Mouse (Mus musculus) embryonic facial prominence, embryonic 14.5 days (tissue): Measurements from ENCODE around the gene Rgl2. TPM values are rescaled to one million over a fixed set of nuclear protein-coding genes. Genes with fewer than 3 reads are reported as not detected.

Experiments used
- ATAC-seq: fragments of 200-750 bp; cut with Nextera tagmentation; 2 replicates; pipeline ENCODE4 v1.8.0; 2017; ENCODE audit warnings: low read depth, moderate number of reproducible peaks, moderate TSS enrichment
- DNase-seq: peaks from one replicate; pipeline ENCODE4 v3.0.0-alpha.2; 2015; ENCODE audit warnings: low spot score
- H3K27ac ChIP-seq: fragments of 300-500 bp; sonication (generic); replicated peaks from 2 replicates; pipeline ENCODE4 v1.5.1; 2014; ENCODE audit warnings: low read depth, mild to moderate bottlenecking, low read length, moderate library complexity
- H3K27me3 ChIP-seq: fragments of 300-500 bp; sonication (generic); replicated peaks from 2 replicates; pipeline ENCODE4 v1.6.1; 2014; ENCODE audit warnings: low read length; ENCODE audit not compliant: control insufficient read depth, insufficient read depth
- H3K36me3 ChIP-seq: fragments of 300-500 bp; sonication (generic); 2 replicates; pipeline ENCODE4 v1.6.1; 2014; ENCODE audit warnings: low read length, mixed read lengths; ENCODE audit not compliant: control insufficient read depth, insufficient read depth
- H3K4me1 ChIP-seq: fragments of 300-500 bp; sonication (generic); 2 replicates; pipeline ENCODE4 v1.6.1; 2014; ENCODE audit warnings: antibody characterized with exemption, low read length; ENCODE audit not compliant: control insufficient read depth, insufficient read depth
- H3K4me2 ChIP-seq: fragments of 300-500 bp; sonication (generic); 2 replicates; pipeline ENCODE4 v1.6.1; 2014; ENCODE audit warnings: low read depth, mild to moderate bottlenecking, low read length, moderate library complexity, mixed read lengths
- H3K4me3 ChIP-seq: fragments of 300-500 bp; sonication (generic); 2 replicates; pipeline ENCODE4 v1.5.1; 2014; ENCODE audit warnings: low read depth, mild to moderate bottlenecking, low read length
- H3K9ac ChIP-seq: fragments of 300-500 bp; sonication (generic); 2 replicates; pipeline ENCODE4 v1.6.1; 2014; ENCODE audit warnings: low read depth, mild to moderate bottlenecking, low read length, moderate library complexity, mixed read lengths
- H3K9me3 ChIP-seq: fragments of 300-500 bp; sonication (generic); 2 replicates; pipeline ENCODE4 v1.6.1; 2016; ENCODE audit warnings: low read length; ENCODE audit not compliant: control insufficient read depth
- WGBS: fragments of 180-500 bp; shearing (Covaris S2); extraction: QIAGEN DNeasy Blood & Tissue Kit; methylation state at CpG from one replicate; pipeline ENCODE4 v1.1.7; 2014; 5-methylcytosine and 5-hydroxymethylcytosine counted together
- polyA plus RNA-seq: library from polyadenylated mRNA; unstranded; fragments of >200 nt; fragmentation: Nextera tagmentation; extraction: Ambion mirVana; gene quantifications from 2 replicates; pipeline ENCODE4 v1.2.1, GENCODE M21; 2014

Rgl2 gene
- polyA plus RNA-seq, 1 experiment from 2014 or later: 34.5 TPM

GRCm38 (mm10) chr17:33935422-33936055 is 6.2 kb downstream of the Rgl2 start:
- Histone ChIP-seq H3K4me2 (no peak overlapping the region), H3K27ac (no peak overlapping the region), H3K4me3 (no peak overlapping the region), H3K4me1 (peaks cover 12% of the 10 kb centered on the region), H3K9me3 (no peaks in the 10 kb centered on the region), H3K9ac (no peak overlapping the region), H3K27me3 (no peaks in the 10 kb centered on the region), H3K36me3 (peaks cover 49% of the 10 kb centered on the region)
- ATAC-seq: no peak
- WGBS: 89% methylated on average over 20 of the region's 21 CpGs
- no peak for DNase-seq

DNA sequence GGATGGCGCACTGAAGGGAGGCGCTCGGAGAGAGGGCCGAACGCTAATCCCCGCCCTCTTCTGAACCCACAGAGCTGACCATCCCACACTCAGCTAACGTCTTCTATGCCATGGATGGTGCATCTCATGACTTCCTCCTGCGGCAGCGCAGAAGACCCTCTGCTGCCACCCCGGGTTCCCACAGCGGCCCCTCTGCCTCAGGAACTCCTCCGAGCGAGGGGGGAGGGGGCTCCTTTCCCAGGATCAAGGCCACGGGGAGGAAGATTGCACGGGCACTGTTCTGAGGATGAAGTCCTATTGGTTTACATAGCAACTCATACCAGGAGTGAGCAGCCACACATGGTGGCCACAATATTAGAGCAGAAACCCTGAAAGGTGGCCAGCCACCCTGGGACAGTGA is 7.7 kb downstream of the Rgl2 start:
- H3K4me1 ChIP-seq: peaks cover 12% of the 10 kb centered on the region
- no peaks in the 10 kb centered on the region for H3K9me3 ChIP-seq
- H3K4me3 ChIP-seq: no peak overlapping the region
- 86% methylated on average over 14 of the region's 15 CpGs for WGBS
- H3K36me3 ChIP-seq: peaks cover 51% of the 10 kb centered on the region
- DNase-seq: no peak
- no peak overlapping the region for H3K4me2 ChIP-seq
- H3K27me3 ChIP-seq: no peaks in the 10 kb centered on the region
- no peak overlapping the region for H3K27ac ChIP-seq
- no peak overlapping the region for H3K9ac ChIP-seq
- ATAC-seq: no peak

GRCm38 (mm10) chr17:33938783-33939182 is 9.4 kb downstream of the Rgl2 start:
- WGBS: 85% methylated on average over 11 of the region's 11 CpGs
- peak overlapping the region; percentile 77; the same call in 1 of the 2 replicates for H3K4me2 ChIP-seq
- DNase-seq (no peak), ATAC-seq (no peak)
- H3K4me1 ChIP-seq: peaks cover 12% of the 10 kb centered on the region
- H3K4me3 ChIP-seq: no peak overlapping the region
- H3K9me3 ChIP-seq: no peaks in the 10 kb centered on the region
- no peak overlapping the region for H3K9ac ChIP-seq
- H3K36me3 ChIP-seq: peaks cover 51% of the 10 kb centered on the region
- no peak overlapping the region for H3K27ac ChIP-seq
- no peaks in the 10 kb centered on the region for H3K27me3 ChIP-seq

GRCm38 (mm10) chr17:33940206-33940805 is 11.0 kb downstream of the Rgl2 start, which contains the start of the genes Pfdn6 and Wdr46:
TSS of gene Pfdn6 (minus strand) at chr17:33940343.
TSS of gene Wdr46 (plus strand) at chr17:33940660.
- Histone ChIP-seq H3K27me3 (no peaks in the 10 kb centered on the region), H3K36me3 (peaks cover 61% of the 10 kb centered on the region), H3K4me3 (peak within 1 kb of the TSS; percentile 87), H3K4me2 (peak within 1 kb of the TSS; percentile 89), H3K27ac (no peak within 1 kb of the TSS), H3K9me3 (no peaks in the 10 kb centered on the region), H3K9ac (peak within 1 kb of the TSS; percentile 79), H3K4me1 (peaks cover 12% of the 10 kb centered on the region)
- under 1% methylated on average over 36 of the region's 36 CpGs for WGBS
- ATAC-seq (peak; percentile 93), DNase-seq (peak; percentile 96)

DNA sequence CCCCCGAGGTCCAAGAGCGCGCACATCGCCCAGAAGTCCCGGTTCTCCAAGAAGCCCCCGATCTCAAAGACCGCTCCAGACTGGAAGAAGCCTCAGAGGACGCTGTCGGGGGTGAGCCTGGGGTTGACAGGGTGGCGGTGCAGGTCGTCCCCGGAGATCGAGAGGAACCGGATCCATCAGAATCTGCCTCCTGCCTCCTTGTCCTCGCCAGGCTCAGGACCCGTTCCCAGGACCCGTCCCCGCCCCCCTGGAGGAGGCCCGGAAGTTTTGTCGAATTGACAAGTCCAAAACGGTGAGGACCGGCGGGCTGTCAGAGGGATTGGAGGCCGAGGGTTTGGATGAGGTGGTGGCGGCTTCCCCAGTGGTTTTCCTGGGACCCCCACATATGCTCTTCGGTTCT is 11.6 kb downstream of the Rgl2 start:
- no peak for DNase-seq
- Histone ChIP-seq H3K4me3 (peak overlapping the region; percentile 87), H3K9me3 (no peaks in the 10 kb centered on the region), H3K27me3 (no peaks in the 10 kb centered on the region), H3K36me3 (peaks cover 58% of the 10 kb centered on the region), H3K4me2 (peak overlapping the region; percentile 89), H3K4me1 (peaks cover 12% of the 10 kb centered on the region), H3K27ac (no peak overlapping the region), H3K9ac (peak overlapping the region; percentile 79)
- no peak for ATAC-seq
- WGBS: under 1% methylated on average over 14 of the region's 26 CpGs

GRCm38 (mm10) chr17:33941381-33941780 is 12.0 kb downstream of the Rgl2 start:
- Histone ChIP-seq H3K9me3 (no peaks in the 10 kb centered on the region), H3K4me1 (peaks cover 12% of the 10 kb centered on the region), H3K27ac (no peak overlapping the region), H3K9ac (peak overlapping the region; percentile 79), H3K4me3 (peak overlapping the region; percentile 87), H3K36me3 (peaks cover 58% of the 10 kb centered on the region), H3K27me3 (no peaks in the 10 kb centered on the region), H3K4me2 (peak overlapping the region; percentile 89)
- WGBS: 55% methylated on average over 19 of the region's 19 CpGs
- no peak for ATAC-seq
- DNase-seq: no peak

GRCm38 (mm10) chr17:33943454-33943853 is 14.1 kb downstream of the Rgl2 start:
- no peak for DNase-seq
- ATAC-seq: no peak
- Histone ChIP-seq H3K27ac (no peak overlapping the region), H3K4me2 (no peak overlapping the region), H3K9me3 (no peaks in the 10 kb centered on the region), H3K9ac (no peak overlapping the region), H3K4me1 (peaks cover 12% of the 10 kb centered on the region), H3K36me3 (peaks cover 52% of the 10 kb centered on the region), H3K27me3 (no peaks in the 10 kb centered on the region), H3K4me3 (no peak overlapping the region)
- WGBS: 94% methylated on average over 15 of the region's 15 CpGs

GRCm38 (mm10) chr17:33947430-33948089 is 18.2 kb downstream of the Rgl2 start:
- no peak overlapping the region for H3K4me2 ChIP-seq

More at GRCm38 (mm10) chr17:33947430-33948089, 18.2 kb downstream of the Rgl2 start:
- H3K27me3 ChIP-seq: no peaks in the 10 kb centered on the region
- no peaks in the 10 kb centered on the region for H3K9me3 ChIP-seq
- H3K4me3 ChIP-seq: no peak overlapping the region
- peaks cover 66% of the 10 kb centered on the region for H3K36me3 ChIP-seq
- peaks cover 7% of the 10 kb centered on the region; the same call in 1 of the 2 replicates for H3K4me1 ChIP-seq
- ATAC-seq (no peak), DNase-seq (no peak)
- no peak overlapping the region for H3K27ac ChIP-seq
- no peak overlapping the region for H3K9ac ChIP-seq
- 92% methylated on average over 10 of the region's 10 CpGs for WGBS
